Mouse (Mus musculus) liver, postnatal 0 days (tissue): ENCODE measurements around the gene Msh5.

Experiments used
- CTCF ChIP-seq: sonication (generic); IDR thresholded peaks from 2 replicates; pipeline ENCODE4 v1.5.1; 2016; ENCODE audit warnings: antibody characterized with exemption, low read depth
- EP300 ChIP-seq: IDR thresholded peaks from 2 replicates; pipeline ENCODE4 v1.6.1; 2016; ENCODE audit warnings: antibody characterized with exemption, low read depth, mild to moderate bottlenecking

DNA sequence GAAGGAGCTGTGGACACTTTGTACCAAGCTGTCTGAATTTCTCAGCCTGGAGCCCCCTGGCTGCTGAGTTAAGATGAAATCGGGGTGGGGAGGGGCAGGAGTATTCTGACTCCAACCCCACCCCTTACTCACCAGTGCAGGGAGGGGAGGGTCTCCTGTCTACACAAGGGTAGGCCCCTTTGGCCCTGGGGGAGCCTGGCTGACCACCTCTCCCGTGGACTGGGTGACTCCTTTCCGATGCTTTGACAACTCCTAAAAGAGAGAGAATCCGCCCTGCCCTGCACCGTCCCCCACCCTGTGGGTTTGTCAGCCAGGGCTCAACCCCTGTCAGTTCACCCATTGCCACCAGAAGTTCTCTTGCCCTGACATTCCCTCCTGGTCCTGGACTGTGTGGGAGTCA lies 20.3 kb downstream of the Msh5 start:
- TF ChIP-seq CTCF (no peak), EP300 (no peak)
